Mouse (Mus musculus) midbrain, embryonic 11.5 days (tissue): ENCODE data around the gene Rtkn2. TPM values are rescaled to one million over a fixed set of nuclear protein-coding genes. Genes with fewer than 3 reads are reported as not detected.

Source experiments
- ATAC-seq: fragments of 200-750 bp; cut with Nextera tagmentation; 2 replicates; pipeline ENCODE4 v1.8.0; 2017; ENCODE audit warnings: moderate TSS enrichment, moderate library complexity; ENCODE audit not compliant: low FRiP score
- DNase-seq: peaks from one replicate; pipeline ENCODE4 v3.0.0; 2015; ENCODE audit warnings: low spot score; ENCODE audit errors: missing footprints
- H3K27ac ChIP-seq: fragments of 300-500 bp; sonication (generic); 2 replicates; pipeline ENCODE4 v1.5.1; 2014; ENCODE audit warnings: low read depth, low read length
- H3K27me3 ChIP-seq: fragments of 300-500 bp; sonication (generic); 2 replicates; pipeline ENCODE4 v1.6.1; 2014; ENCODE audit warnings: mild to moderate bottlenecking, low read length, moderate library complexity, mixed read lengths; ENCODE audit not compliant: control insufficient read depth, insufficient read depth
- H3K36me3 ChIP-seq: fragments of 300-500 bp; sonication (generic); 2 replicates; pipeline ENCODE4 v1.6.1; 2014; ENCODE audit warnings: mild to moderate bottlenecking, low read length, moderate library complexity, mixed read lengths; ENCODE audit not compliant: control insufficient read depth, insufficient read depth
- H3K4me1 ChIP-seq: fragments of 300-500 bp; sonication (generic); 2 replicates; pipeline ENCODE4 v1.6.1; 2014; ENCODE audit warnings: low read length; ENCODE audit not compliant: control insufficient read depth, insufficient read depth
- H3K4me2 ChIP-seq: fragments of 300-500 bp; sonication (generic); 2 replicates; pipeline ENCODE4 v1.6.1; 2014; ENCODE audit warnings: mild to moderate bottlenecking, moderate library complexity
- H3K4me3 ChIP-seq: fragments of 300-500 bp; sonication (generic); 2 replicates; pipeline ENCODE4 v1.5.1; 2014; ENCODE audit warnings: low read depth, low read length
- H3K9ac ChIP-seq: fragments of 300-500 bp; sonication (generic); 2 replicates; pipeline ENCODE4 v1.6.1; 2014; ENCODE audit warnings: low read length
- H3K9me3 ChIP-seq: fragments of 300-500 bp; sonication (generic); 2 replicates; pipeline ENCODE4 v1.6.1; 2016; ENCODE audit warnings: low read length; ENCODE audit not compliant: control insufficient read depth
- WGBS: fragments of 180-500 bp; shearing (Covaris S2); extraction: QIAGEN DNeasy Blood & Tissue Kit; methylation state at CpG from one replicate; pipeline ENCODE4 v1.1.7; 2014; 5-methylcytosine and 5-hydroxymethylcytosine counted together
- polyA plus RNA-seq: library from polyadenylated mRNA; unstranded; fragments of >200 nt; fragmentation: Nextera tagmentation; extraction: Ambion mirVana; gene quantifications from 2 replicates; pipeline ENCODE4 v1.2.1, GENCODE M21; 2014

Gene Rtkn2
- polyA plus RNA-seq, 1 experiment from 2014 or later: 19.9 TPM

DNA sequence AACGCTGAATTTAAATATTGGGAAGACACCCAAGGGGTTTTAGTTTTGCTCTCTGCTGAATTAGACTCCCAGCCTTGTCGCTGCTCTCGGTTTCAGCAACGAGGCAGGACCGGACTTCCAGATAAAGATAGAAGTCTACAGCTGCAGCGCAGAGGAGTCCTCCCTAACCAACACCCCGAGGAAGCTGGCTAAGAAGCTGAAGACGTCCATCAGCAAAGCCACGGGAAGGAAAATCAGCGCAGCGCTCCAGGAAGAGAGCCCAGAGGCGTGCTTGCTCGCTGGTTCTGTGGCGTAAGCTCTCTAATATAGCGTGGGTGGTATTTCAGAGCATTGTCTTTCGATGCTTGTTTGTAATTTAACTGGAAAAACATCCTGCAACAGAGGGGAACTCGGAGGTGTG is 26.0 kb downstream of the Rtkn2 start:
- no peak overlapping the region for H3K4me2 ChIP-seq
- DNase-seq: no peak
- no peak overlapping the region for H3K4me3 ChIP-seq
- H3K36me3 ChIP-seq: no peaks in the 10 kb centered on the region
- no peak overlapping the region for H3K9ac ChIP-seq
- no peaks in the 10 kb centered on the region for H3K9me3 ChIP-seq
- H3K27ac ChIP-seq: no peak overlapping the region
- ATAC-seq: no peak
- no peaks in the 10 kb centered on the region for H3K27me3 ChIP-seq
- H3K4me1 ChIP-seq: no peaks in the 10 kb centered on the region
- WGBS: 94% methylated on average over 17 of the region's 17 CpGs

DNA sequence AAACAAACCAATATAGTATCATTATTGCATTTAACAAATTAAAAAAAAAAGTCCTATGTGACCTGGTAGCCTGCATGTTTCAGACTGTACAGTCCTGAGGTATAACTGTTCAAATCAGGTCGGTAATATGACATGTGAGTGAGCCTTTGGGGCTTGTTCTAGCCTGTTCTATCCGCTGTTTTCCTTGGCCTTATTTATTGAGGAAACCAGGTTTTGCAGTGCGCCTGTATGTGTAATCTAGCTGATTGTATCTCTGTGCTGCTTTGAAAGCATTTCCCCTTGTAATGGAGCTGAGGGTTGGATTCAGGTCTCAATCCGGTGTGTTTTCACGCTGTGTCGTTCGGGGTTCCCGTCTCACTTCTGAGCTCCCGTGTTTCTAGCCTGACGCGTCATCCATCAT is 27.1 kb downstream of the Rtkn2 start:
- ATAC-seq (no peak), DNase-seq (no peak)
- Histone ChIP-seq H3K36me3 (no peaks in the 10 kb centered on the region), H3K9me3 (no peaks in the 10 kb centered on the region), H3K4me1 (no peaks in the 10 kb centered on the region), H3K27ac (no peak overlapping the region), H3K4me2 (no peak overlapping the region), H3K9ac (no peak overlapping the region), H3K27me3 (no peaks in the 10 kb centered on the region), H3K4me3 (no peak overlapping the region)
- 96% methylated on average over 11 of the region's 11 CpGs for WGBS

- no peak overlapping the region for H3K4me2 ChIP-seq
- no peaks in the 10 kb centered on the region for H3K9me3 ChIP-seq
- DNase-seq (no peak), ATAC-seq (no peak)
- peaks cover 2% of the 10 kb centered on the region; the same call in 1 of the 2 replicates for H3K36me3 ChIP-seq
- H3K4me1 ChIP-seq: no peaks in the 10 kb centered on the region
- H3K4me3 ChIP-seq: no peak overlapping the region
- WGBS: 98% methylated on average over 6 of the region's 6 CpGs
- H3K9ac ChIP-seq: no peak overlapping the region
- H3K27ac ChIP-seq: no peak overlapping the region
- no peaks in the 10 kb centered on the region for H3K27me3 ChIP-seq
Observed at GRCm38 (mm10) chr10:68007103-68007502, 27.7 kb downstream of the Rtkn2 start.

DNA sequence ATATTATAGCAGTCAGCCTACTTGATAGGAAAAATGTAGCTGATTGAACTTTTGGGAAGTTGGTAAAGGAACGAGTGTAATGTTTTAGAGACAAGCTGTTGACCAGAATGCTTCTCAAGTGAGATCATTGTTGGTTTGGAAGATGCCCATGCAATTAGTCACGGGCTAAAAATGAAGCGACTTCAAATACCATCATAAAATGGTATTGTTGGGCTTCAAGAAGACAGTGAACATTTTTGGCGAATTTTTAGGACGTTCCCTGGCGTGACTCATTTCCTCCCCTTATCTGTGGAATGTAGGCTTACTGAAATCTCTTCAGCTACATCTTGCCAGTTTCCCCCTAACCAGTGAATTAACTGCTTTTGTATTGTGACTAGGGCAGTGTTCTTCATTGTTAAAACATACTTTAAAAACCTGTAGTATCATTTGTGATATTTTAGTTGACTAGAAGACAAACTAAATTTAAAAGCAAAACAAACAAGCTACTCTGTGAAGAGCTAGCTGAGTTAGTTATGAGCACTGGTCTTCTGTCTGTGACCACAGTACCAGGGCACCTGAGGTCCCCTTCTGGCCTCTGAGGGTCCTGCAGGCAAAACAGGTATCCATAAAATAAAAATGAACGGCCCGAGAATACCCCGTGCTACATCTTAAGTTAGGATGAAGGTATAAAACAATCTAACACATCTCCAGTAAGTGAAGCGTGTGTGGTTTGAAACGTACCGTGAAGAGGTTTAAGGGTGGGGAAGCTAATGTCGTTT is 29.0 kb downstream of the Rtkn2 start:
- H3K36me3 ChIP-seq: peaks cover 2% of the 10 kb centered on the region; the same call in 1 of the 2 replicates
- 86% methylated on average over 13 of the region's 13 CpGs for WGBS

DNA sequence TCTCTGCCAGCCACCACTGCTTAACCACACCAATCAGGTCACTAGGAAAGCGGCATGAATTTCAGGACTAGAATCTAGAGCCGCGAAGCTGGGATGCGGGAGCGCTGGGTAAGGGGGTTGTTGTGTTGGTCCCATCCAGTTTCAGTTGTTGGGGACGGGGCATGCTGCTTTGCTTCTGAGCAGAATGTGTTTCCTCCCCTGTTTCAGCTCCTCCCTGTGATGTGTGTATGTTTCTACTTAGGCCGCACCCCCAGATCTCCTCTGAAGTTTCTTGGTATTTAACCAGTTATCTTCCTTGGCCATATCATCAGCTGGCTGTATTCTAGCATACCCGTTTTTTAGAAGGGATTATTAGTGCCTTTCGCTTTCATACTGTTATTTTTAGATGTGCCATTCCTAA is 29.9 kb downstream of the Rtkn2 start:
- Histone ChIP-seq H3K9ac (no peak overlapping the region), H3K4me1 (no peaks in the 10 kb centered on the region), H3K4me3 (no peak overlapping the region), H3K27ac (no peak overlapping the region), H3K4me2 (no peak overlapping the region), H3K9me3 (no peaks in the 10 kb centered on the region), H3K36me3 (peaks cover 2% of the 10 kb centered on the region; the same call in 1 of the 2 replicates), H3K27me3 (no peaks in the 10 kb centered on the region)
- DNase-seq (no peak), ATAC-seq (no peak)
- 94% methylated on average over 9 of the region's 9 CpGs for WGBS

More for the DNA sequence above, 29.0 kb downstream of the Rtkn2 start:
- Histone ChIP-seq H3K27me3 (no peaks in the 10 kb centered on the region), H3K4me1 (no peaks in the 10 kb centered on the region), H3K4me2 (no peak overlapping the region), H3K4me3 (no peak overlapping the region), H3K9ac (no peak overlapping the region), H3K27ac (no peak overlapping the region), H3K9me3 (no peaks in the 10 kb centered on the region)
- DNase-seq (no peak), ATAC-seq (no peak)

DNA sequence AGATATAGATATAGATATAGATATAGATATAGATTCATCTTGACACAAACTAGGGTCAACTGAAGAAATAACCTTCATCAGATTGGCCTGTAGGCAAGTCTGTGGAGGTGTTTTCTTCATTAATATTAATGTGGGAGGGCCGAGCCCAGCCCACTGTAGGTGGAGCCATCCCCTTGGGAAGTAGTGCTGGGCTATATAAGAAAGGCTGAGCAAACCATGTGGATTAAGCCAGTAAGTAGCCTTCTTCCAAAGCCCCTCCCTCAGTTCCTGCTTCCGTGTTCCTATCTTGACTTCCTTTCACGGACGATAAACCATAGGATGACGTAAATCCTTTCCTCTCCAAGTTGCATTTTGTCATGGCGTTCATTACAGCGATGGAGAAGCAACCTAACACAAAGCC is 30.5 kb downstream of the Rtkn2 start:
- H3K36me3 ChIP-seq: peaks cover 2% of the 10 kb centered on the region; the same call in 1 of the 2 replicates
- H3K9me3 ChIP-seq: no peaks in the 10 kb centered on the region
- no peaks in the 10 kb centered on the region for H3K4me1 ChIP-seq
- H3K27ac ChIP-seq: no peak overlapping the region
- no peaks in the 10 kb centered on the region for H3K27me3 ChIP-seq
- ATAC-seq: no peak
- no peak for DNase-seq
- 95% methylated on average over 7 of the region's 7 CpGs for WGBS
- no peak overlapping the region for H3K4me2 ChIP-seq
- no peak overlapping the region for H3K4me3 ChIP-seq
- H3K9ac ChIP-seq: no peak overlapping the region

DNA sequence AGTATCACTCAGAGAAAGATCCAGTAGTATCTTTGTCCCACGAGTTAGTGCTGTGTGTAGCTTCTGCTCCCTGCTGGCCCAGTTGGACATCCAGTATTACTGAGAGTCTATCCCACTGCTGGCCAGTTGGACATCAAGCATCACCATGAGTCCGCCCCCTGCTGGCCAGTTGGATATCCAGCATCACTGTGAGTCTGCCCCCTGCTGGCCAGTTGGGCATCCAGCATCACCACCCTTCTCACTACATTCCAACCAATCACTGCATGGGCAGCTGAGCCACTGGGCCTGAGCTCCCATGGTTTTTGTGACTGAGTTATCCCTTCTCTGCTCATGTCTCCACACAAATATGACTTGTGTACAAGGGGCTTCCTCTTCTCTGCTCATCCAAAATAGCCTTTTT is 33.8 kb downstream of the Rtkn2 start:
- ATAC-seq (no peak), DNase-seq (peak; percentile 86)
- H3K27ac ChIP-seq: no peak overlapping the region
- no peak overlapping the region for H3K4me3 ChIP-seq
- no peaks in the 10 kb centered on the region for H3K27me3 ChIP-seq
- 89% methylated on average over 2 of the region's 2 CpGs for WGBS
- no peaks in the 10 kb centered on the region for H3K9me3 ChIP-seq
- H3K4me2 ChIP-seq: no peak overlapping the region
- no peaks in the 10 kb centered on the region for H3K4me1 ChIP-seq
- H3K36me3 ChIP-seq: peaks cover 5% of the 10 kb centered on the region; the same call in 1 of the 2 replicates
- H3K9ac ChIP-seq: no peak overlapping the region

- no peak overlapping the region for H3K4me3 ChIP-seq
- H3K9ac ChIP-seq: no peak overlapping the region
- H3K4me2 ChIP-seq: no peak overlapping the region
- no peaks in the 10 kb centered on the region for H3K4me1 ChIP-seq
- H3K36me3 ChIP-seq: peaks cover 17% of the 10 kb centered on the region
- ATAC-seq: no peak
- no peak overlapping the region for H3K27ac ChIP-seq
- peaks cover 7% of the 10 kb centered on the region; the same call in 1 of the 2 replicates for H3K9me3 ChIP-seq
- WGBS: 95% methylated on average over 2 of the region's 2 CpGs
- no peak for DNase-seq
- no peaks in the 10 kb centered on the region for H3K27me3 ChIP-seq
Observed at GRCm38 (mm10) chr10:68020755-68021154, 41.4 kb downstream of the Rtkn2 start.

DNA sequence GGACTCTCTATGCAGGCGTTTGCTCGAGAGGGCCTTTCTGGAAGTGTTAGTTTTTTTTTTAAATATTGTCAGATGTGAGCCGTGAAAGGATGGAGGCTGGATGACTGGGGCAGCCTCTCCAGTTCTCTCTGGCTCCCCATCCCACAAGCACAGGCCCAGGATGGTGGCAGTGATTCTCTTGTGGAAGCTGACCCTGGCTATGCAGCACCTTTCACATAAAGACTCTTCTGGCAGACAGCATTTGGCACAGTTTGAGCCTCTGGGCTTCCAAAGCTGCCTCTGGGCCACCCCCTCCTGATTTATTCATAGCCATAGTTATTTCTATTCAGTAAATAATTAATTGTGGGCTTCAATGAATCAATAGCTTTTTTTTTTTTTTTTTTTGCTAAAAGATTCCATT is 46.3 kb downstream of the Rtkn2 start:
- DNase-seq (no peak), ATAC-seq (no peak)
- Histone ChIP-seq H3K27me3 (no peaks in the 10 kb centered on the region), H3K4me3 (no peak overlapping the region), H3K36me3 (peaks cover 6% of the 10 kb centered on the region), H3K27ac (no peak overlapping the region), H3K4me2 (no peak overlapping the region), H3K9ac (no peak overlapping the region), H3K4me1 (no peaks in the 10 kb centered on the region), H3K9me3 (no peaks in the 10 kb centered on the region)
- 89% methylated on average over 3 of the region's 3 CpGs for WGBS
